Mouse (Mus musculus) megakaryocyte, embryonic 14.5 days (primary cell): Measurements from ENCODE around the gene Rab8b.

Source experiments
- FLI1 ChIP-seq: IDR thresholded peaks from 2 replicates; pipeline ENCODE4 v1.6.1; 2012; ENCODE audit warnings: low read length, inconsistent platforms, mixed read lengths
- GATA1 ChIP-seq: IDR thresholded peaks from 3 replicates; pipeline ENCODE4 v1.6.1; 2012; ENCODE audit warnings: mixed read lengths, low read length, inconsistent platforms, borderline replicate concordance

GRCm38 (mm10) chr9:66835097-66835480 is 84.4 kb downstream of the Rab8b start:
- no peak for TF ChIP-seq FLI1
- TF ChIP-seq GATA1 = no peak
